Mouse (Mus musculus): ENCODE measurements at regions not wholly inside any gene's neighbourhood (a gene's known extent, or its start where the extent isn't known, plus 50 kb on each side); places are given as distances from the start of the nearest gene placed in this dataset.

DNA sequence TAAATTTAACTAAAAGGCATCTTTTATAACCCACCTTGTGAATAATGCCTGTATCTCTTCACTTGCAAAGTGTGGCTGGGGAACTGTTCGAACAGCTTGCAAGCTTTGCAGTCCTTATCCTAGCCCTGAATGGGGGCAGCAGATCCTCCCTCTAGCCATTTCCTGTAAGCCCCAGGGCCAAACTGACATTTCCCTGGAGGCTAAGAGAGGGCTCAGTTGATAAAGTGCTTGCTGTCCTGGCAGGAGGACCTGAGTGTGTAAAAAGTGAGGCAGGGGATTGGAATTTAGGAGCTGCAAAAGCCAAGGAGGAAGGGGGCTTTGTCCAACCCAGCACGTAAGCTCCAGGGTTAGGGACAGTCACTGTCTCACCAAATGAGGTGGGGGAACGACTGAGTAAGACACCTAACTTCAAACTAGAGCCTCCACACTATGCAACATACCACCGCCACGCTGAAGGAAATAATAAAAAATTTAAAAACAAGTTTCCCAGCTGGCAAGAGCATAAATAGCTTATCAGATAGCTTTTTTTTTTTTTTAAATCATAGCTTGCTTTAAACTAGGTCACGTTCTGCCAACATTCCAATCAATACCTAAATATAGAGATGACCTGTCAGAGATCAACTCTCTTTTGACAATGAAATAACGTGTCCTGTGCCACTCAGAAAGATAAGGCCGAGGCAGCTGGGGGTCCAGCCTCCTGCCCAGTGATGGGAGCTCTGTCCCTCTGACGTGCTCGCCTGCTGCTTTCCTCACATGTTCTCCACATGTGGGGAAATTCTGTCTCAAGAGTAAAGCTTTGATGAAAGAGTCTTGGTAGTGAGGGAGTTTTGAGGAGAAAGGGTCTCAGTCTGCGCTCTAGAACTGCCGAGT is 146.0 kb downstream of the Zfp36l1 start:
- WGBS, result 35% methylated on average over 12 of the region's 12 CpGs
- H3K9ac ChIP-seq (ENCODE audit: low read depth, low read length), result no peak overlapping the region
- no peaks in the 10 kb centered on the region for H3K27me3 ChIP-seq (ENCODE audit: control insufficient read depth, insufficient read depth, low read length)
- DNase-seq (ENCODE audit: extremely low read depth, low read depth, low spot score), result peak; percentile 86
- no peaks in the 10 kb centered on the region for H3K36me3 ChIP-seq (ENCODE audit: control insufficient read depth, insufficient read depth, low read length)
- no peak overlapping the region for H3K27ac ChIP-seq (replicated peaks; ENCODE audit: insufficient read depth, low read depth, low read length)
- H3K4me1 ChIP-seq (ENCODE audit: control insufficient read depth, insufficient read depth, low read length), result peaks cover 31% of the 10 kb centered on the region
- no peak overlapping the region for H3K4me3 ChIP-seq (ENCODE audit: insufficient read depth, low read depth, low read length)
- no peaks in the 10 kb centered on the region for H3K79me2 ChIP-seq (ENCODE audit: control insufficient read depth, insufficient read depth, low read length)
- TF ChIP-seq CTCF (IDR thresholded peaks at IDR 0.05; ENCODE audit: low read depth, low read length) (no peak), POLR2A (IDR thresholded peaks at IDR 0.05; ENCODE audit: extremely low read depth, insufficient read depth, low read length) (no peak)

DNA sequence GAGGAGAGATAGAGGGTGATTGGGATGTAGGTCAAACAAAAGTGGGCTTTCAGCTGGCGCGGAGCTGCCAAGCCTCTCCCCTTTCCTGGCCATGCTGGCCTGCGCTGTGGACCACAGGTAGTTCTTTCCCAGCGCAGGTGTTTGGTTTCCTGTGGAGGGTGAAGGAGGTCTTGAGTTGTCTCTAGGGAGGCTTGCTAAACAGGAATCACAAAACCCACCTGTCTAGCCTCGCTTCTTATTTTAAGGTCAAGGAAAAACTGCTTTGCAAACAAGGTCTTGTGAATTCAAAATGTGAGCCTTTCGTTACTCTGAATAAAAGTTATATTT is 146.6 kb downstream of the Zfp36l1 start:
- Histone ChIP-seq H3K9ac (ENCODE audit: low read depth, low read length) (no peak overlapping the region), H3K27me3 (ENCODE audit: control insufficient read depth, insufficient read depth, low read length) (no peaks in the 10 kb centered on the region), H3K27ac (replicated peaks; ENCODE audit: insufficient read depth, low read depth, low read length) (no peak overlapping the region), H3K36me3 (ENCODE audit: control insufficient read depth, insufficient read depth, low read length) (no peaks in the 10 kb centered on the region), H3K79me2 (ENCODE audit: control insufficient read depth, insufficient read depth, low read length) (no peaks in the 10 kb centered on the region), H3K4me1 (ENCODE audit: control insufficient read depth, insufficient read depth, low read length) (peaks cover 31% of the 10 kb centered on the region), H3K4me3 (ENCODE audit: insufficient read depth, low read depth, low read length) (no peak overlapping the region)
- DNase-seq (ENCODE audit: extremely low read depth, low read depth, low spot score), result no peak
- TF ChIP-seq CTCF (IDR thresholded peaks at IDR 0.05; ENCODE audit: low read depth, low read length), result no peak
- TF ChIP-seq POLR2A (IDR thresholded peaks at IDR 0.05; ENCODE audit: extremely low read depth, insufficient read depth, low read length), result no peak
- 84% methylated on average over 6 of the region's 6 CpGs for WGBS

DNA sequence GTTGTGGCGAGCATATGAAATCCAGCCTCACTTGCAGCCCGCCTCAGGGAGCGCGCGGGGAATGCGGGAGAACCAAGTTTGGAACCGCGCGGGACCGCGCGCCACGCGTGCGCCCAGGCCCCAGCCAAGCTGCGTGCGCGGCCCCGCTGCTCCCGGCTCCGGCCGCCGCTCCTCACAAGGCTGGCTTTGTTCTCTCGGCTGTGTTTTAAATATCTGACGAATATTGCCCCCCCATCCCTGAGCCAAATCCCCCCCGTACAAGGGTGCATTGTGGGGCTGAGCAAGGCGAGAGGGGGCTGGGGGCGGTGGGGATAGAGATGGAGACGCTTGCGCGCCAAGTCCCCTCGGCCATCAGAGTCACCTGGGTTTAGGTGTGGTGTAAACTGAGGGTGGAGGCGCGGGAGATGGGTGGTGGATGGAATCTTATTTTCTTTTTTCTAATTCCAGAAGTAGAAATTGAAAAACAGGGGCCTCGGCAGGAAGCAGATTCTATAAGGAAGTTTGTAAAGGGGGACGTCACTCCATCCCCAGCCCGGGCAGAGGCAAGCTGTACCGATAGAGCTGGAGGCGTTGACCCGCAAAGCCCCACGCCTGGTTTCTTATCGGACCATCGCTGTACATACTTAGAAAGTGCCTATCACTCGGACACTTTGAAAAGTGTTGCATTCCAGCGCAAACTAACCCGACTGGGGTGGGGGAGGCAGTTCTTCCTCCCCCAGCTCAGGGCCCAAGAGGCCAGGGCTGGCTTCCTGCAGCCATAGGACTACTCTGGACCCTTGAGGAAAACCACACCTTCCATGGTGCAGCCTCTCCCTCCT is 147.1 kb downstream of the Zfp36l1 start:
- H3K4me3 ChIP-seq (ENCODE audit: insufficient read depth, low read depth, low read length), result peak overlapping the region; percentile 56
- TF ChIP-seq POLR2A (IDR thresholded peaks at IDR 0.05; ENCODE audit: extremely low read depth, insufficient read depth, low read length) (no peak), CTCF (IDR thresholded peaks at IDR 0.05; ENCODE audit: low read depth, low read length) (no peak)
- no peaks in the 10 kb centered on the region for H3K27me3 ChIP-seq (ENCODE audit: control insufficient read depth, insufficient read depth, low read length)
- H3K9ac ChIP-seq (ENCODE audit: low read depth, low read length), result peak overlapping the region; percentile 77
- H3K4me1 ChIP-seq (ENCODE audit: control insufficient read depth, insufficient read depth, low read length), result peaks cover 31% of the 10 kb centered on the region
- DNase-seq (ENCODE audit: extremely low read depth, low read depth, low spot score), result no peak
- H3K27ac ChIP-seq (replicated peaks; ENCODE audit: insufficient read depth, low read depth, low read length), result no peak overlapping the region
- no peaks in the 10 kb centered on the region for H3K79me2 ChIP-seq (ENCODE audit: control insufficient read depth, insufficient read depth, low read length)
- WGBS, result 12% methylated on average over 46 of the region's 46 CpGs
- no peaks in the 10 kb centered on the region for H3K36me3 ChIP-seq (ENCODE audit: control insufficient read depth, insufficient read depth, low read length)

DNA sequence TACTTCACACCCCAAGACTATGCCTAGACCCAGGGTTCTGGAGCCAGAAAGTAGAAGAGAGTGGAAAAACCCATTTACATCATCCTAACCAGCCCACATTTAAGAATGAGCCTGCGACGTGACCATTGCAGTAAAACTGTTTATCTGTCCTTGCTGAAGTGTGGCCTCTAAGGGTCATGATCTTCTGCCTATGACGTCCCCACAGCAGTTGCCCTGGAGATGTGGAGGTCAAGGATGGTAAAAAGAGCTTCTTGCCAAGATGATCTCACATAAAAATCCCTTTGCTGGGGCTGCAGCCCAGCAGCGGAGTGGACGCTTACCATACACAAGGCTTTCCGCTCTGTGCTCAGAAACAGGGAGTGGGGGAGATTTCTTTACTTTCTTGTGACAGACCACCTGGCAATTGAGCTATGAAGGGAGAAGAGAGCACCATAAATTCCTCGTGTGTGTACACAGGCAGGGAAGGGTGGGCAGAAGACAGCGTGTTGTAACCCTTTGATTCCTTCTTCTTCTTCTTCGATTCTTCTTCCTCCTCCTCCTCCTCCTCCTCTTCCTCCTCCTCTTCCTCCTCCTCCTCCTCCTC is 149.3 kb downstream of the Zfp36l1 start:
- DNase-seq (ENCODE audit: extremely low read depth, low read depth, low spot score), result peak; percentile 78
- no peak for TF ChIP-seq CTCF (IDR thresholded peaks at IDR 0.05; ENCODE audit: low read depth, low read length)
- TF ChIP-seq POLR2A (IDR thresholded peaks at IDR 0.05; ENCODE audit: extremely low read depth, insufficient read depth, low read length), result no peak
- Histone ChIP-seq H3K9ac (ENCODE audit: low read depth, low read length) (no peak overlapping the region), H3K4me1 (ENCODE audit: control insufficient read depth, insufficient read depth, low read length) (peaks cover 18% of the 10 kb centered on the region), H3K27ac (replicated peaks; ENCODE audit: insufficient read depth, low read depth, low read length) (no peak overlapping the region), H3K36me3 (ENCODE audit: control insufficient read depth, insufficient read depth, low read length) (no peaks in the 10 kb centered on the region), H3K4me3 (ENCODE audit: insufficient read depth, low read depth, low read length) (no peak overlapping the region), H3K79me2 (ENCODE audit: control insufficient read depth, insufficient read depth, low read length) (no peaks in the 10 kb centered on the region), H3K27me3 (ENCODE audit: control insufficient read depth, insufficient read depth, low read length) (no peaks in the 10 kb centered on the region)
- 78% methylated on average over 9 of the region's 9 CpGs for WGBS

DNA sequence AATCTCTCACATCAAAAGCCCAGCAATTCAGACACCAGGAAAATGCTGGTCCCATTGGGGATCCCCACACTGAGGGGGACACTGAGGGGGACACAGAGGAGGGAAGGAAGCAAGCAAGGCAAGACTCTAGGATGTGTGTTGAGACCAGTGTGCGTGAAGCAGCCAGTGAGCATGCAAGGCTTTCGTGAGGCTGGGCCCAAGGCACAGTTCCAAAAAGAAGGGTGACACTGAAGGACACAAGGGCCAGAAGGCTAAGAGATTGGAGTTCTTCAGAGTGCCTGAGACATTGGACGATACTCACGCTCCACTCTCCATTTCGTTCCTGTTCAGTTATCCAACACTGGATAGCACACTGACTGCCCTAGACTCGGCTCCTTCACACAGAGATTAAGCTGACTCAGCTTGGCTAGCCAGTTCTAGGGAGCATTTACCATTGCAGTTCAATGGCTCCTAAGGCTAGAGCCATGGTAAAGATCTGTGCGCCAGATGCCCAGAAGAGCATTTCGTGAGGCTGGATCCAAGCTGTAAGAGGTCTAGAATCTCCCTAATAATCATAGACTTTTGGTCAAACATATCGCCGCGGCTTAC is 150.1 kb downstream of the Zfp36l1 start:
- Histone ChIP-seq H3K36me3 (ENCODE audit: control insufficient read depth, insufficient read depth, low read length) (no peaks in the 10 kb centered on the region), H3K79me2 (ENCODE audit: control insufficient read depth, insufficient read depth, low read length) (no peaks in the 10 kb centered on the region), H3K4me3 (ENCODE audit: insufficient read depth, low read depth, low read length) (no peak overlapping the region), H3K27me3 (ENCODE audit: control insufficient read depth, insufficient read depth, low read length) (no peaks in the 10 kb centered on the region), H3K9ac (ENCODE audit: low read depth, low read length) (no peak overlapping the region), H3K4me1 (ENCODE audit: control insufficient read depth, insufficient read depth, low read length) (peaks cover 18% of the 10 kb centered on the region), H3K27ac (replicated peaks; ENCODE audit: insufficient read depth, low read depth, low read length) (no peak overlapping the region)
- WGBS, result 94% methylated on average over 11 of the region's 11 CpGs
- DNase-seq (ENCODE audit: extremely low read depth, low read depth, low spot score), result no peak
- no peak for TF ChIP-seq CTCF (IDR thresholded peaks at IDR 0.05; ENCODE audit: low read depth, low read length)
- no peak for TF ChIP-seq POLR2A (IDR thresholded peaks at IDR 0.05; ENCODE audit: extremely low read depth, insufficient read depth, low read length)
